Mouse (Mus musculus) embryonic facial prominence, embryonic 12.5 days (tissue): ENCODE results near the gene Tfeb. TPM values are rescaled to one million over a fixed set of nuclear protein-coding genes. Genes with fewer than 3 reads are reported as not detected.

Experiments
- ATAC-seq: fragments of 200-750 bp; cut with Nextera tagmentation; 2 replicates; pipeline ENCODE4 v1.8.0; 2017; ENCODE audit not compliant: insufficient number of reproducible peaks, insufficient read depth, low FRiP score, low TSS enrichment
- H3K27ac ChIP-seq: fragments of 300-500 bp; sonication (generic); 2 replicates; pipeline ENCODE4 v1.5.1; 2016; ENCODE audit warnings: mild to moderate bottlenecking
- H3K27me3 ChIP-seq: fragments of 300-500 bp; sonication (generic); 2 replicates; pipeline ENCODE4 v1.6.1; 2016; ENCODE audit warnings: mild to moderate bottlenecking, moderate library complexity
- H3K36me3 ChIP-seq: fragments of 300-500 bp; sonication (generic); 2 replicates; pipeline ENCODE4 v1.6.1; 2016; ENCODE audit warnings: mild to moderate bottlenecking
- H3K4me1 ChIP-seq: fragments of 300-500 bp; sonication (generic); 2 replicates; pipeline ENCODE4 v1.6.1; 2016
- H3K4me2 ChIP-seq: fragments of 300-500 bp; sonication (generic); replicated peaks from 2 replicates; pipeline ENCODE4 v1.6.1; 2016; ENCODE audit warnings: mild to moderate bottlenecking, moderate library complexity
- H3K4me3 ChIP-seq: fragments of 300-500 bp; sonication (generic); 2 replicates; pipeline ENCODE4 v1.5.1; 2016; ENCODE audit warnings: mild to moderate bottlenecking
- H3K9ac ChIP-seq: fragments of 300-500 bp; sonication (generic); 2 replicates; pipeline ENCODE4 v1.6.1; 2016; ENCODE audit warnings: mild to moderate bottlenecking, moderate library complexity
- H3K9me3 ChIP-seq: fragments of 300-500 bp; sonication (generic); 2 replicates; pipeline ENCODE4 v1.6.1; 2016; ENCODE audit warnings: mild to moderate bottlenecking, moderate library complexity
- WGBS: fragments of 180-500 bp; shearing (Covaris S2); methylation state at CpG from one replicate; pipeline ENCODE4 v1.1.7; 2016; 5-methylcytosine and 5-hydroxymethylcytosine counted together
- polyA plus RNA-seq: library from polyadenylated mRNA; unstranded; fragments of >200 nt; fragmentation: Nextera tagmentation; extraction: Ambion mirVana; gene quantifications from 2 replicates; pipeline ENCODE4 v1.2.1, GENCODE M21; 2016

Gene Tfeb
- 5.2 and 6.0 TPM in 2 replicates for polyA plus RNA-seq

DNA sequence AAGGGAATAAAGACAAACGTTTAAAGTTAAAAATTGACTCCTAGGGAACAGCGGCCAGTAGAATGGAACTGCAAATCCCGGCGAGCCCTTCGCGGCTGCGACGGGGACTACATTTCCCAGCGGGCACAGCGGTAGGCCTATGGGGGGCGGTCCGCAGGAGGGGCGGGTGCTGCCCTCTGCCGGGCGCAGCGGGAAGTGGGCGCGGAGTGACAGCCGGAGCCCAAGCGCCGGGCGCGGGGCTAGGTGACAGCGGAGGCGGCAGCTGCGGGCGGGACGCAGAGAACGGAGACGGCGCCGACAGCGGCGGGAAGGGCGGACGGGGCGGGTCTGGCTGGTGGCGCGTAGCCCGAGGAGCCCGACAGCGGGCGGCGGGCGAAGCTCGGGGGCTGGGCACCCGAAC lies at the start of gene Tfeb:
TSS of gene Tfeb (plus strand) at position 175 of the 400 bp plus-strand sequence.
- Histone ChIP-seq H3K36me3 (no peaks in the 10 kb centered on the region), H3K9ac (peak within 1 kb of the TSS; percentile 65), H3K4me1 (peaks cover 15% of the 10 kb centered on the region), H3K9me3 (no peaks in the 10 kb centered on the region), H3K27ac (peak within 1 kb of the TSS; percentile 38), H3K27me3 (peaks cover 12% of the 10 kb centered on the region; the same call in 1 of the 2 replicates), H3K4me2 (peak within 1 kb of the TSS; percentile 98), H3K4me3 (peak within 1 kb of the TSS; percentile 68)
- peak; percentile 59 for ATAC-seq
- under 1% methylated on average over 36 of the region's 47 CpGs for WGBS

DNA sequence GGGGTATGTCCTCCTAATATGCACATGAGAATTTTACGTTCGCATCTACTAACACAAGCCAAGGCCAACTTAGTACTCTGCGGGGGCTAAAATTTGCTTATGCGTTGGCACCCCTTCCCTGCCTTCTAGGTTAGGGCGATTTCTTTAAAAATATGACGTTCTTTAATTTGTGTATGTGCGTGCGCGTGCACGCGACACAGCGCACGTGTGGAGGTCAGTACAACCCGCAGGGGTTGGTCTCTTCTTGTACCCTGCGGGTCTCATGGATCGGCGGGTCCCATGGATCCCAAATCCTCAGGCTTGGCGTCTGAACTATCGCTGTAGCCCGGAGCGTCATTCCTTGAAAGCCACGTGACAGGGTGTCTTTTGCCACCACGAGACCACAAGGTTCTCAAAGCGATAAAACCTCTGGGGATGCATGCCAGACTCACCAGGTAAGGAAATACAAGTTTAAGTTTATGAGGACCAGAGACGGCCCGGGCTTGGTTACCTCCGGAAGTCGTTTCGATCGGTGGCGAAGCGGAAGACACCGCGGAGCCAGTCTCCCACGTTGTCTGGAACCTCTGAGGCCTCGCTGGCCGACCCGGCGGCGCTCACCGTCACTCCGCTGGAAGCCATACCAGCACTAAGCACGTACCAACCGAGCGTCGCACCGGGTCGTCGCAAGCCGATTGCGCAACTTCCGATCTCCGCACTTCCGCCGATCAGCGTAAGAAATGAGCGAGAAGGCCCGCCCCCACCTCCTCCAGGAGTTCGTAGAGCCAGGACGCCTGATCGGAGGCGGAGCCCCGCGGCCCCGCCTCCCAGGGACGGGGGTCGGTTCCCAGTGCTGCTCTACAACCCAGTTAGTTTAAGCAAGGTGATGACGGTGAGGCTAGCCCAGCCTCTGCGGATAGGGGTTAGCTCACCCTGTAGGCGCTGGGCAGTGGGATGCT lies 49.2 kb upstream of the Tfeb start:
- Histone ChIP-seq H3K9ac (peak overlapping the region; percentile 77), H3K4me1 (peaks cover 14% of the 10 kb centered on the region), H3K27me3 (no peaks in the 10 kb centered on the region), H3K9me3 (no peaks in the 10 kb centered on the region), H3K27ac (peak overlapping the region; percentile 86), H3K4me2 (peak overlapping the region; percentile 90), H3K4me3 (peak overlapping the region; percentile 74), H3K36me3 (peaks cover 29% of the 10 kb centered on the region)
- under 1% methylated on average over 70 of the region's 70 CpGs for WGBS
- peak; percentile 87 for ATAC-seq

DNA sequence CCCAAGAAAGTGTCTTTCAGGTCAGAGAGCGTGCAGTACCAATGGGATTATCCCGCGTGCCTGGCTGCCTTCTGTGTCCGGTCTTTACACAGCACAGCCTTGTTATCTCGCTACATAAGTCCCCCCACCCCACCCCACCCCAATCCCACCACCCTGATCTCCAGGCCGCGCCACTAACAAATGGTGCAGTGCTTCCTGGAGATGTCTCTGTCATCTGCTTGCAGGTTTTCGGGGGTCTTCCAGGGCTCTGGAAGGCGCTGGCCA lies 48.6 kb upstream of the Tfeb start, which contains the start of gene Tomm6:
TSS of gene Tomm6 (minus strand) at position 43 of the 264 bp plus-strand sequence.
- 1% methylated on average over 9 of the region's 9 CpGs for WGBS
- no peaks in the 10 kb centered on the region for H3K9me3 ChIP-seq
- H3K4me3 ChIP-seq: peak within 1 kb of the TSS; percentile 74
- ATAC-seq: no peak; the same call in none of the 2 replicates
- H3K4me2 ChIP-seq: peak within 1 kb of the TSS; percentile 90
- H3K4me1 ChIP-seq: peaks cover 14% of the 10 kb centered on the region
- peaks cover 23% of the 10 kb centered on the region for H3K36me3 ChIP-seq
- H3K9ac ChIP-seq: peak within 1 kb of the TSS; percentile 77
- no peaks in the 10 kb centered on the region for H3K27me3 ChIP-seq
- peak within 1 kb of the TSS; percentile 86 for H3K27ac ChIP-seq

DNA sequence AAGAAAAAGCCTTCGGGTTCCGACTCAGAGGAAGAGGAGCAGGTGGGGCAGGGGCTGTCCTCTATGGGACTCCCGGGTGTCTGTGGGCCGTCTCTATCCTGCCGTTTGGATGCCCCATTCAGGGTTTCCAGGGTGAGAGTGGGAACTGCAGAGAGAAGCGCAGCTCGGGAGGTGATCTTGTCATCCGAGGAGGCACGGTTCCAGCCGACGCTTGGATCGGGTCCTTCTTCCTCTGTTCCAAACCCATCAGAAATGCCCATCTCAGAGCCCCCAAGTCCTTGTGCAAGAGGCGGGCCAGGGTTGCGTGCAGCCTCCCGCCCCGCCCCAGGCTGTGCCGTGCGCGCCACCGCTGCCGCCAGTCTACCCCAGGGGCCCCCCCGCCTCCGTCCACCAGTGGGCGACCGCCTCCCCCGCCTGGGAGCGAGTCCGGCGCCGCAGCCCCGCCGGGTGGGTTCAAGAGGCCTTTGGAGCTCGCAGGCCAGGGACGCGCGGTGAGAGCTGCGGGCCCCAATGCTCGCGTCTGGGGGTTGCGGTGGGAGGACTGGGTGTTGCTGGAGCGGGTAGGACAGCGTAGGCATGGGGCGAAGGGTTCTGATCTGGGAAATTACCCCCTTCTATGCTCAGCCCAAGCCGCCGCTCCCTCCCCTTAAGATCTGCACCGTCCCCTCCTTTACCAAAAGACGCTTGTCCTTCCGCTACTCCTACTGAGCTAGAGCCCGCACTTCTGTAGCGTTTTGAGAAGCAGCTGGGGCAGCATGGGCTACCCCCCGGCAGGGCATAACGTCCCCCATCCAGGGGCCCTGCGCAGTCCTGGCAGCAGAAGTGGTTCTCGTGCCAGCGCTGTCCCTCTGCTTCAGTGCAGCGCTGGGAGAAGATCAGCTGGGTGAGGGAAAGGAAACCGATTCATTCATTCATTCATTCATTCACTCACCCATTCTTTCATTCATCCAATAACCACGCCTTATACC lies 47.9 kb upstream of the Tfeb start, which contains the start of gene Frs3:
TSS of gene Frs3 (plus strand) at position 423 of the 968 bp plus-strand sequence.
- Histone ChIP-seq H3K9me3 (no peaks in the 10 kb centered on the region), H3K27ac (peak within 1 kb of the TSS; percentile 86), H3K4me2 (peak within 1 kb of the TSS; percentile 90), H3K36me3 (peaks cover 17% of the 10 kb centered on the region), H3K4me1 (peaks cover 16% of the 10 kb centered on the region), H3K4me3 (peak within 1 kb of the TSS; percentile 74), H3K9ac (peak within 1 kb of the TSS; percentile 77), H3K27me3 (no peaks in the 10 kb centered on the region)
- WGBS: 1% methylated on average over 58 of the region's 58 CpGs
- peak; percentile 65 for ATAC-seq

DNA sequence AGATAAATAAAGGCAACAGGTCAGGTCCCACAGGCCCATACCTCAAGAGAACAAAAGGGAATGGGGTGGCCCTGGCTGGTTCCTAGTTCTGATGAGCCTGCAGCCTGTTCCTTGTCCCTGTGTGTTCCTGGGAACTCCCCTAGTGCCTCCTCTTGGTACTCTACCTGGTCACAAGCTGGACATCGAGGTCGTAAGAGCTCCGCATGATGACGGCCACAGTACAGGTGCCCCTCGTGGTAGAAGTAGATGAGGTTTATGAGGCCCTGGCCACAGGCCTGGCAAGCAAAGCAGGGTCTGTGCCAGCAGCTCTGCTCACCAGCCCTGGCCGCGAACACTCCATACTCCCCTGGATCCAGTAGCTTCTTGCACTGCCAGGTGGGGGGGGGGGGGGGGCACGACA lies 46.9 kb upstream of the Tfeb start:
- Histone ChIP-seq H3K36me3 (peaks cover 10% of the 10 kb centered on the region; the same call in 1 of the 2 replicates), H3K9me3 (no peaks in the 10 kb centered on the region), H3K27me3 (no peaks in the 10 kb centered on the region), H3K27ac (no peak overlapping the region), H3K4me3 (peak overlapping the region; percentile 74; the same call in 1 of the 2 replicates), H3K4me1 (peaks cover 20% of the 10 kb centered on the region), H3K9ac (no peak overlapping the region), H3K4me2 (peak overlapping the region; percentile 90)
- 81% methylated on average over 8 of the region's 8 CpGs for WGBS
- no peak for ATAC-seq

DNA sequence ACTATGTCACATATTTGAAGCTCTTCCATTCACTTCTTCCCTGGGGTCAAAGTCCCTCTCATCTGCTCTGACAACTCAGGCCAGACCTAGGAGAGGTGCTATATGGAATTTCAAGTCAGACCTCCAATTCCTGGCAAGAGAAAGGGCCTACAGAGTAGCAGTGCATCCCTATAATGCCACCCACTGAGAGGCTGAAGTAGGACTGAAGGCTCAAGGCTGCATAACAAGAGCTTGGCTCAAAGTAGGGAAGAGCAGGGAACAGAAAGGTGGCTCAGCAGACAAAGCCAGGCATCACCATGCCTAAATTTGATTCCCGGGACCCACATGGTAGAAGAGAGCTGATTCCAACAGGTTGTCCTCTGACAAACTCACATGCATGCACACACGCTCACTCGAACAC lies 45.2 kb upstream of the Tfeb start:
- WGBS: 89% methylated on average over 3 of the region's 3 CpGs
- H3K4me2 ChIP-seq: no peak overlapping the region
- no peaks in the 10 kb centered on the region for H3K9me3 ChIP-seq
- H3K27ac ChIP-seq: no peak overlapping the region
- ATAC-seq: no peak
- no peaks in the 10 kb centered on the region for H3K36me3 ChIP-seq
- no peak overlapping the region for H3K4me3 ChIP-seq
- H3K4me1 ChIP-seq: peaks cover 26% of the 10 kb centered on the region
- H3K9ac ChIP-seq: no peak overlapping the region
- H3K27me3 ChIP-seq: no peaks in the 10 kb centered on the region

DNA sequence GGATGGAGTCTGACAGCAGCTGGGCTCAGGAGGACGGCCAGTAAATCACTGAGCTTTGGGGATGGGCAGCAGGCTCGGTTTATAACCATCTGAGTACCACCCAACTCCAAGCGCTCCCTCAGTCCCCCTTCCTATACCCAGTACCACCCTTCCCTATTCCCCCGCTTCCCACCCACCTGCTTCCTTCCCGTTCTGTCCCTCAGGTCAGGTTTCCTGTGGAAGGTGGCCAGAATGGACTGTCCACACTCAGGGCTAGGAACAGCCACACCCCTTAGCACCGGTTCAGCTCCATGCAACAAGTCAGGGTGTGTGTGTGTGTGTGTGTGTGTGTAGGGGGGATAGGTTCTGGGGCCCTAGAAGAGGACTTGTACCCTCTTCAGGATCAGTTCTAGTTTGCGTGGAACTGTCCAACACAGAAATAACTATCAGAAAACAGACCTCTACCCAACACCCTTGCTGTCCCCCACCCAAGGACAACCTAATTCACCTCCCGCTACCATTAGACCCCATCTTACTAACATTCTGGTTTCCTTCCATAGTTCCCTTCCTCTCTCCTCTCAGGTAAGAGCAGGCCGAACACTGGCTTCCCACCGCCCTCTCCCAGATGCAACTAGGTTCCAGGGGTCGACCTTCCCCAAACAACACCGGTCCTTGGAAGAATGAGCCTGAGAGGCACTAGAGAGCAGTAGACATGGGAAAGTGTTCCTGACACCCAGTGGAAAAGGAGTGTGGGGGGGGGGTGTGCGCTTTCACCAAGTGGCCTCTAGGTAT lies 43.0 kb upstream of the Tfeb start:
- Histone ChIP-seq H3K4me3 (peak overlapping the region; percentile 80), H3K4me2 (peak overlapping the region; percentile 78), H3K9ac (peak overlapping the region; percentile 46), H3K27ac (no peak overlapping the region), H3K36me3 (peaks cover 5% of the 10 kb centered on the region; the same call in 1 of the 2 replicates), H3K4me1 (peaks cover 19% of the 10 kb centered on the region; the same call in 1 of the 2 replicates), H3K9me3 (no peaks in the 10 kb centered on the region), H3K27me3 (no peaks in the 10 kb centered on the region)
- ATAC-seq: peak; percentile 10; the same call in 1 of the 2 replicates
- WGBS: 39% methylated on average over 13 of the region's 13 CpGs

DNA sequence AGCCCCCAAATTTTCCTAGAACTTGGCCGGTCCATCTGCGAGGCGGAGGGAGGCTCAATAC lies 42.6 kb upstream of the Tfeb start, which contains the start of gene Gm21981:
TSS of gene Gm21981 (minus strand) at position 14 of the 61 bp plus-strand sequence.
- H3K4me3 ChIP-seq: peak within 1 kb of the TSS; percentile 80
- no peaks in the 10 kb centered on the region for H3K27me3 ChIP-seq
- peaks cover 16% of the 10 kb centered on the region; the same call in 1 of the 2 replicates for H3K4me1 ChIP-seq
- peak within 1 kb of the TSS; percentile 57; the same call in 1 of the 2 replicates for H3K27ac ChIP-seq
- H3K36me3 ChIP-seq: peaks cover 5% of the 10 kb centered on the region; the same call in 1 of the 2 replicates
- H3K9me3 ChIP-seq: no peaks in the 10 kb centered on the region
- H3K9ac ChIP-seq: peak within 1 kb of the TSS; percentile 84
- 0% methylated on average over 3 of the region's 3 CpGs for WGBS
- no peak for ATAC-seq
- peak within 1 kb of the TSS; percentile 78 for H3K4me2 ChIP-seq

DNA sequence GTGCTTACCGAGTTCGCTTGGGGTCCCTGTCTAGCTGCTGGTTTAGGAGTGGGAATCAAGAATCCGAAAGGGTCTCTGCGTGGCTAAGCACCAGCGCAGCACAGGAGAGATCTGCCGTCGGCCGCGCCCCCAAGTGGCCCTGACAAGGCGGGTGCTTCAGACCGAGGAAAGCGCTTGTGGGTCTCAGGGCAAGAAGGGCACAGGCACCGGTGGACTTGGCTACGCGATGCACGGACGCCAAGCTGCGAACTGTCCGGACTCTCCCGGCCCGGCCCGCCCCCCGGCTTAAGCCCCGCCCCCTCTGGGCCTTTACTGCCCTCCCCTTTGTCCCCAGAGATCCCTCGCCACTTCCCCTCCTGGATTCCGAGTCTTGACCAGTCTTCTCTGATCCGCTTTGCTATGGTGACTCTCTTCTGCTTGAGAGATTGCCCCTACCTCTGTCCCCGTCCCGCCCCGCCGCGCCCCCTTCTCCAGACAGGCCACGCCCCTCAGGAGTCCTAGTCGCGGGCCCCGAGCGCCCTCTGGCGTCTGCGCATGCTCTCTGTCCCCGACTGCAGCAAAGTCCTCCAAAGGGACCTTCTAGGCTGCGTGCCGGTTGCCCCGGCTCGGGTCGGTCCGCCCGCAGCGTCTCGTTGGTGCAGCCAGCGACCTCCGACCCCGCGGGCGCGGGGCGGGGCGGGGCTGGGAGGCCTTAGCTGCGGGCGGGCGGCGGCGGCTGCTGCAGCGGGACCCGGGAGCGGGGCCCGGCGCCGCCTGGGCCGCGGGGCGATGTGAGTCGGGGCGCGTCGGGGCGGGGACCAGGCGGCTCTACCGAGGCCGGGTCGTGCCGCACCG lies 42.1 kb upstream of the Tfeb start, which contains the start of gene Prickle4:
TSS of gene Prickle4 (minus strand) at position 234 of the 834 bp plus-strand sequence.
- Histone ChIP-seq H3K4me3 (peak within 1 kb of the TSS; percentile 80), H3K36me3 (peaks cover 6% of the 10 kb centered on the region; the same call in 1 of the 2 replicates), H3K9me3 (no peaks in the 10 kb centered on the region), H3K27ac (peak within 1 kb of the TSS; percentile 57; the same call in 1 of the 2 replicates), H3K4me1 (peaks cover 13% of the 10 kb centered on the region; the same call in 1 of the 2 replicates), H3K9ac (peak within 1 kb of the TSS; percentile 84), H3K4me2 (peak within 1 kb of the TSS; percentile 78), H3K27me3 (no peaks in the 10 kb centered on the region)
- WGBS: under 1% methylated on average over 77 of the region's 82 CpGs
- ATAC-seq: peak; percentile 86

DNA sequence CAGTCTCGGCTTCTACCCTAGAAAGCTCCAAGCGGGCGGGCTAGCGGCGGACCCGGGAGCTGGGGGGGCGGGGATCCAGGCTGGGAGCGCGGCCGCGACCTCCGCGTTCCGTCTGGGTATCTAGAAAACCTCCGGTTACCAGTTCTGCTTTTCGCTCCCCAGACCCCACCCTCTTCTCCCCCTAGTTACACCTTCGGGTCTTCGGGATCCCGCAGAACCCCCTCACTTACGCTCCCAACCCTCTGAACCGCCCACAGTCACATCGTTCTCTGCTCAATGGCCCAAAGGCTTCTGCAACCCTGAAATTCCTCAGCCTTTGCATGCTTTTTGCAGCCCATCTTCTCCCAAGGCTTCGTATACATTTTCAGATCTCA lies 41.5 kb upstream of the Tfeb start:
- H3K27ac ChIP-seq: peak overlapping the region; percentile 57; the same call in 1 of the 2 replicates
- no peak for ATAC-seq
- H3K4me1 ChIP-seq: peaks cover 13% of the 10 kb centered on the region; the same call in 1 of the 2 replicates
- H3K36me3 ChIP-seq: peaks cover 12% of the 10 kb centered on the region
- peak overlapping the region; percentile 80 for H3K4me3 ChIP-seq
- H3K9me3 ChIP-seq: no peaks in the 10 kb centered on the region
- H3K4me2 ChIP-seq: peak overlapping the region; percentile 78
- H3K9ac ChIP-seq: peak overlapping the region; percentile 84
- no peaks in the 10 kb centered on the region for H3K27me3 ChIP-seq
- WGBS: 2% methylated on average over 22 of the region's 23 CpGs
